Mouse (Mus musculus): Measurements from ENCODE around the gene Cdk14. TPM values are rescaled to one million over a fixed set of nuclear protein-coding genes. Genes with fewer than 3 reads are reported as not detected.

Cdk14 gene
- polyA plus RNA-seq, 1 experiment from 2014 or later = 25.5 TPM

- Histone ChIP-seq H3K27ac (ENCODE audit: low read depth, low read length) (no peak overlapping the region), H3K9ac (ENCODE audit: low read length) (no peak overlapping the region), H3K27me3 (ENCODE audit: control insufficient read depth, insufficient read depth, low read length) (no peaks in the 10 kb centered on the region), H3K4me1 (ENCODE audit: control insufficient read depth, insufficient read depth, low read length) (peaks cover 4% of the 10 kb centered on the region), H3K4me3 (ENCODE audit: low read depth, low read length) (no peak overlapping the region), H3K36me3 (ENCODE audit: control insufficient read depth, insufficient read depth, low read length) (no peaks in the 10 kb centered on the region), H3K4me2 (no peak overlapping the region), H3K9me3 (ENCODE audit: control insufficient read depth, low read length) (no peaks in the 10 kb centered on the region)
- DNase-seq (ENCODE audit: low spot score, missing footprints) = peak; percentile 35
- no peak for ATAC-seq (ENCODE audit: low FRiP score)
- WGBS = 48% methylated on average over 4 of the region's 4 CpGs
These were observed 18.1 kb downstream of the Cdk14 start for GRCm38 (mm10) chr5:5401986-5402385.

GRCm38 (mm10) chr5:5392786-5393185 lies 27.3 kb downstream of the Cdk14 start:
- 60% methylated on average over 3 of the region's 3 CpGs for WGBS
- Histone ChIP-seq H3K4me3 (ENCODE audit: low read depth, low read length) (no peak overlapping the region), H3K27me3 (ENCODE audit: control insufficient read depth, insufficient read depth, low read length) (no peaks in the 10 kb centered on the region), H3K9me3 (ENCODE audit: control insufficient read depth, low read length) (no peaks in the 10 kb centered on the region), H3K4me2 (no peak overlapping the region), H3K27ac (ENCODE audit: low read depth, low read length) (no peak overlapping the region), H3K36me3 (ENCODE audit: control insufficient read depth, insufficient read depth, low read length) (no peaks in the 10 kb centered on the region), H3K4me1 (ENCODE audit: control insufficient read depth, insufficient read depth, low read length) (no peaks in the 10 kb centered on the region), H3K9ac (ENCODE audit: low read length) (no peak overlapping the region)
- ATAC-seq (ENCODE audit: low FRiP score) = no peak
- peak; percentile 62 for DNase-seq (ENCODE audit: low spot score, missing footprints)

- Histone ChIP-seq H3K4me2 (peak overlapping the region; percentile 70), H3K9me3 (ENCODE audit: control insufficient read depth, low read length) (no peaks in the 10 kb centered on the region), H3K27ac (ENCODE audit: low read depth, low read length) (peak overlapping the region; percentile 89; the same call in 1 of the 2 replicates), H3K4me3 (ENCODE audit: low read depth, low read length) (peak overlapping the region; percentile 72), H3K9ac (ENCODE audit: low read length) (peak overlapping the region; percentile 94), H3K4me1 (ENCODE audit: control insufficient read depth, insufficient read depth, low read length) (peaks cover 9% of the 10 kb centered on the region), H3K36me3 (ENCODE audit: control insufficient read depth, insufficient read depth, low read length) (no peaks in the 10 kb centered on the region), H3K27me3 (ENCODE audit: control insufficient read depth, insufficient read depth, low read length) (no peaks in the 10 kb centered on the region; the same call in 1 of the 2 replicates)
- no peak; the same call in 1 of the 2 replicates for ATAC-seq (ENCODE audit: low FRiP score)
- DNase-seq (ENCODE audit: low spot score, missing footprints) = no peak
- WGBS = 6% methylated on average over 21 of the region's 23 CpGs
These were observed 39.1 kb downstream of the Cdk14 start for GRCm38 (mm10) chr5:5380731-5381718.

GRCm38 (mm10) chr5:5379870-5380730 lies 40.0 kb downstream of the Cdk14 start:
- WGBS = under 1% methylated on average over 93 of the region's 128 CpGs
- peak overlapping the region; percentile 70 for H3K4me2 ChIP-seq
- peak; percentile 92 for ATAC-seq (ENCODE audit: low FRiP score)

GRCm38 (mm10) chr5:5379501-5379869 lies 40.6 kb downstream of the Cdk14 start:
- peak overlapping the region; percentile 72 for H3K4me3 ChIP-seq (ENCODE audit: low read depth, low read length)
- ATAC-seq (ENCODE audit: low FRiP score) (no peak), DNase-seq (ENCODE audit: low spot score, missing footprints) (no peak)
- no peaks in the 10 kb centered on the region; the same call in 1 of the 2 replicates for H3K27me3 ChIP-seq (ENCODE audit: control insufficient read depth, insufficient read depth, low read length)
- WGBS = under 1% methylated on average over 14 of the region's 14 CpGs
- no peaks in the 10 kb centered on the region for H3K36me3 ChIP-seq (ENCODE audit: control insufficient read depth, insufficient read depth, low read length)
- H3K27ac ChIP-seq (ENCODE audit: low read depth, low read length) = peak overlapping the region; percentile 89; the same call in 1 of the 2 replicates
- peak overlapping the region; percentile 94 for H3K9ac ChIP-seq (ENCODE audit: low read length)
- peaks cover 9% of the 10 kb centered on the region for H3K4me1 ChIP-seq (ENCODE audit: control insufficient read depth, insufficient read depth, low read length)
- peak overlapping the region; percentile 70 for H3K4me2 ChIP-seq
- no peaks in the 10 kb centered on the region for H3K9me3 ChIP-seq (ENCODE audit: control insufficient read depth, low read length)

More at GRCm38 (mm10) chr5:5379870-5380730, 40.0 kb downstream of the Cdk14 start:
- H3K4me1 ChIP-seq (ENCODE audit: control insufficient read depth, insufficient read depth, low read length) = peaks cover 9% of the 10 kb centered on the region
- H3K27me3 ChIP-seq (ENCODE audit: control insufficient read depth, insufficient read depth, low read length) = no peaks in the 10 kb centered on the region; the same call in 1 of the 2 replicates
- no peaks in the 10 kb centered on the region for H3K9me3 ChIP-seq (ENCODE audit: control insufficient read depth, low read length)
- H3K9ac ChIP-seq (ENCODE audit: low read length) = peak overlapping the region; percentile 94
- peak; percentile 97 for DNase-seq (ENCODE audit: low spot score, missing footprints)
- peak overlapping the region; percentile 72 for H3K4me3 ChIP-seq (ENCODE audit: low read depth, low read length)
- peak overlapping the region; percentile 89 for H3K27ac ChIP-seq (ENCODE audit: low read depth, low read length)
- no peaks in the 10 kb centered on the region for H3K36me3 ChIP-seq (ENCODE audit: control insufficient read depth, insufficient read depth, low read length)

GRCm38 (mm10) chr5:5374393-5374792 lies 45.7 kb downstream of the Cdk14 start:
- Histone ChIP-seq H3K4me1 (ENCODE audit: control insufficient read depth, insufficient read depth, low read length) (peaks cover 12% of the 10 kb centered on the region), H3K27ac (ENCODE audit: low read depth, low read length) (no peak overlapping the region), H3K4me3 (ENCODE audit: low read depth, low read length) (no peak overlapping the region), H3K27me3 (ENCODE audit: control insufficient read depth, insufficient read depth, low read length) (no peaks in the 10 kb centered on the region), H3K36me3 (ENCODE audit: control insufficient read depth, insufficient read depth, low read length) (no peaks in the 10 kb centered on the region), H3K4me2 (no peak overlapping the region), H3K9me3 (ENCODE audit: control insufficient read depth, low read length) (no peaks in the 10 kb centered on the region), H3K9ac (ENCODE audit: low read length) (no peak overlapping the region)
- DNase-seq (ENCODE audit: low spot score, missing footprints) (no peak), ATAC-seq (ENCODE audit: low FRiP score) (no peak)
- 95% methylated on average over 1 of the region's 1 CpGs for WGBS

- Histone ChIP-seq H3K9me3 (ENCODE audit: control insufficient read depth, low read length) (no peaks in the 10 kb centered on the region), H3K4me1 (ENCODE audit: control insufficient read depth, insufficient read depth, low read length) (peaks cover 4% of the 10 kb centered on the region; the same call in 1 of the 2 replicates), H3K36me3 (ENCODE audit: control insufficient read depth, insufficient read depth, low read length) (no peaks in the 10 kb centered on the region), H3K27me3 (ENCODE audit: control insufficient read depth, insufficient read depth, low read length) (no peaks in the 10 kb centered on the region), H3K9ac (ENCODE audit: low read length) (no peak overlapping the region), H3K4me3 (ENCODE audit: low read depth, low read length) (no peak overlapping the region), H3K27ac (ENCODE audit: low read depth, low read length) (no peak overlapping the region), H3K4me2 (no peak overlapping the region)
- DNase-seq (ENCODE audit: low spot score, missing footprints) = no peak
- WGBS = 60% methylated on average over 7 of the region's 7 CpGs
- ATAC-seq (ENCODE audit: low FRiP score) = no peak
These were observed 46.6 kb downstream of the Cdk14 start for GRCm38 (mm10) chr5:5373541-5373940.

GRCm38 (mm10) chr5:5372936-5373335 lies 47.2 kb downstream of the Cdk14 start:
- Histone ChIP-seq H3K27me3 (ENCODE audit: control insufficient read depth, insufficient read depth, low read length) (no peaks in the 10 kb centered on the region), H3K9ac (ENCODE audit: low read length) (no peak overlapping the region), H3K9me3 (ENCODE audit: control insufficient read depth, low read length) (no peaks in the 10 kb centered on the region), H3K36me3 (ENCODE audit: control insufficient read depth, insufficient read depth, low read length) (no peaks in the 10 kb centered on the region), H3K27ac (ENCODE audit: low read depth, low read length) (no peak overlapping the region), H3K4me1 (ENCODE audit: control insufficient read depth, insufficient read depth, low read length) (peaks cover 3% of the 10 kb centered on the region; the same call in 1 of the 2 replicates), H3K4me3 (ENCODE audit: low read depth, low read length) (no peak overlapping the region), H3K4me2 (no peak overlapping the region)
- no peak for ATAC-seq (ENCODE audit: low FRiP score)
- no peak for DNase-seq (ENCODE audit: low spot score, missing footprints)
- WGBS = 67% methylated on average over 5 of the region's 5 CpGs
